Mouse (Mus musculus) thymus, adult 2 months (tissue): ENCODE results near the gene Btnl2.

Experiments
- CTCF ChIP-seq: fragments of 200-500 bp; IDR thresholded peaks from 2 replicates; pipeline ENCODE4 v1.5.1; 2012; ENCODE audit warnings: mild to moderate bottlenecking, control low read depth, low read length, moderate library complexity, borderline replicate concordance; ENCODE audit not compliant: control insufficient read depth, poor library complexity, insufficient read depth; ENCODE audit errors: extremely low read depth
- POLR2A ChIP-seq: fragments of 200-500 bp; IDR thresholded peaks from 2 replicates; pipeline ENCODE4 v1.6.1; 2012; ENCODE audit warnings: mild to moderate bottlenecking, low read length, control low read depth, moderate library complexity; ENCODE audit not compliant: control insufficient read depth, poor library complexity, insufficient read depth; ENCODE audit errors: extremely low read depth

GRCm38 (mm10) chr17:34373055-34373709, 18.6 kb downstream of the Btnl2 start:
- TF ChIP-seq CTCF: no peak
- TF ChIP-seq POLR2A: no peak
